Mouse (Mus musculus) liver, embryonic 14.5 days (tissue): ENCODE measurements around the gene Uqcc3.

Source experiments
- CTCF ChIP-seq: IDR thresholded peaks from 2 replicates; pipeline ENCODE4 v1.5.1; 2016; ENCODE audit warnings: antibody characterized with exemption, low read depth, control low read depth
- EP300 ChIP-seq: IDR thresholded peaks from 2 replicates; pipeline ENCODE4 v1.6.1; 2016; ENCODE audit warnings: antibody characterized with exemption, low read depth

- TF ChIP-seq CTCF (no peak), EP300 (no peak)
Observed at GRCm38 (mm10) chr19:8838041-8838730, 42.5 kb downstream of the Uqcc3 start.
